Mouse (Mus musculus) CH12.LX (cell line): Measurements from ENCODE around the gene B3gnt4. TPM values are rescaled to one million over a fixed set of nuclear protein-coding genes. Genes with fewer than 3 reads are reported as not detected.

Experiments used
- DNase-seq: peaks from one replicate; pipeline ENCODE4 v3.0.0-alpha.2; 2013; ENCODE audit errors: extremely low read depth
- H3K27ac ChIP-seq: 2 replicates; pipeline ENCODE4 v1.5.1; 2012; ENCODE audit warnings: low read depth, mild to moderate bottlenecking, control low read depth, moderate library complexity; ENCODE audit not compliant: insufficient read depth
- H3K27me3 ChIP-seq: replicated peaks from 2 replicates; pipeline ENCODE3; 2012; ENCODE audit warnings: inconsistent platforms
- H3K36me3 ChIP-seq, 2 experiments: replicated peaks in 1 of 2; 2 replicates each; pipeline versions ENCODE3 to v1.6.1; 2012; ENCODE audit warnings: inconsistent platforms in 1 of 2, low read length in 1 of 2, mild to moderate bottlenecking in 1 of 2, mixed read lengths in 1 of 2, moderate library complexity in 1 of 2; ENCODE audit not compliant: control insufficient read depth in 1 of 2, insufficient read depth in 1 of 2
- H3K4me1 ChIP-seq, 2 experiments: 2 replicates each; pipeline ENCODE4 v1.6.1; 2012; ENCODE audit warnings: inconsistent platforms in 1 of 2, moderate library complexity in 1 of 2; ENCODE audit not compliant: insufficient read depth in 2 of 2, control insufficient read depth in 1 of 2
- H3K4me2 ChIP-seq: 2 replicates; pipeline ENCODE4 v1.6.1; 2012; ENCODE audit warnings: low read depth, mild to moderate bottlenecking, control low read depth; ENCODE audit not compliant: poor library complexity, insufficient read depth, severe bottlenecking
- H3K4me3 ChIP-seq, 3 experiments: fragments of 150-350 bp in 1 of 3; sonication (generic) in 1 of 3; replicated peaks in 1 of 3; 2 replicates each; pipeline versions ENCODE3 to v1.5.1; 2011 to 2012; ENCODE audit warnings: low read depth in 2 of 3, low read length in 2 of 3, mild to moderate bottlenecking in 2 of 3, moderate library complexity in 2 of 3, control low read depth in 1 of 3, improper control_type of control experiment in 1 of 3, inconsistent platforms in 1 of 3, mixed read lengths in 1 of 3; ENCODE audit not compliant: poor library complexity in 1 of 3
- H3K79me2 ChIP-seq: replicated peaks from 2 replicates; pipeline ENCODE4 v1.6.1; 2012; ENCODE audit warnings: mild to moderate bottlenecking, moderate library complexity; ENCODE audit not compliant: control insufficient read depth, poor library complexity, insufficient read depth, severe bottlenecking; ENCODE audit errors: extremely low read depth
- H3K9ac ChIP-seq: 2 replicates; pipeline ENCODE4 v1.6.1; 2012; ENCODE audit warnings: low read depth, mild to moderate bottlenecking, control low read depth, moderate library complexity; ENCODE audit not compliant: insufficient read depth
- H3K9me3 ChIP-seq: replicated peaks from 2 replicates; pipeline ENCODE3; 2012; ENCODE audit warnings: low read length, inconsistent platforms, mixed read lengths
- BHLHE40 ChIP-seq: IDR thresholded peaks from 2 replicates; pipeline ENCODE4 v1.6.1; 2011; ENCODE audit warnings: mild to moderate bottlenecking, low read depth, low read length, improper control_type of control experiment
- CTCF ChIP-seq, 2 experiments: IDR thresholded peaks in 1 of 2; conservative IDR thresholded peaks in 1 of 2; 2 replicates each; pipeline ENCODE4 v1.5.1; 2011 to 2012; ENCODE audit warnings: low read depth in 2 of 2, low read length in 2 of 2, improper control_type of control experiment in 1 of 2, inconsistent platforms in 1 of 2, mild to moderate bottlenecking in 1 of 2, moderate library complexity in 1 of 2
- IRF4 ChIP-seq: IDR thresholded peaks from 2 replicates; pipeline ENCODE4 v1.6.1; 2014; ENCODE audit warnings: low read depth, mild to moderate bottlenecking, inconsistent platforms, low read length, improper control_type of control experiment
- JUND ChIP-seq: conservative IDR thresholded peaks from 2 replicates; pipeline ENCODE4 v1.6.1; 2011; ENCODE audit warnings: low read depth, low read length, improper control_type of control experiment
- MAFK ChIP-seq: IDR thresholded peaks from 2 replicates; pipeline ENCODE4 v1.6.1; 2011; ENCODE audit warnings: low read length, improper control_type of control experiment; ENCODE audit not compliant: insufficient replicate concordance
- MXI1 ChIP-seq: IDR thresholded peaks from 2 replicates; pipeline ENCODE4 v1.6.1; 2011; ENCODE audit warnings: mild to moderate bottlenecking, low read depth, low read length, improper control_type of control experiment
- MYC ChIP-seq: IDR thresholded peaks from 2 replicates; pipeline ENCODE4 v1.6.1; 2011; ENCODE audit warnings: low read depth, mild to moderate bottlenecking, improper control_type of control experiment, low read length
- NELFE ChIP-seq: IDR thresholded peaks from 2 replicates; pipeline ENCODE4 v1.6.1; 2011; ENCODE audit warnings: low read depth, low read length, improper control_type of control experiment
- NRF1 ChIP-seq: IDR thresholded peaks from 2 replicates; pipeline ENCODE4 v1.6.1; 2014; ENCODE audit warnings: low read depth, mild to moderate bottlenecking, inconsistent platforms, low read length, improper control_type of control experiment, moderate library complexity
- PAX5 ChIP-seq: IDR thresholded peaks from 2 replicates; pipeline ENCODE4 v1.6.1; 2012; ENCODE audit warnings: low read length, inconsistent platforms, mixed read lengths
- POLR2A ChIP-seq: IDR thresholded peaks from 2 replicates; pipeline ENCODE4 v1.6.1; 2011; ENCODE audit warnings: low read depth, mild to moderate bottlenecking, improper control_type of control experiment, low read length
- POLR2AphosphoS2 ChIP-seq: IDR thresholded peaks from 2 replicates; pipeline ENCODE4 v1.6.1; 2011; ENCODE audit warnings: low read depth, low read length, improper control_type of control experiment
- RAD21 ChIP-seq: IDR thresholded peaks from 2 replicates; pipeline ENCODE4 v1.6.1; 2011; ENCODE audit warnings: low read depth, mild to moderate bottlenecking, low read length, improper control_type of control experiment, moderate library complexity
- SMC3 ChIP-seq: IDR thresholded peaks from 2 replicates; pipeline ENCODE4 v1.6.1; 2011; ENCODE audit warnings: low read depth, low read length, improper control_type of control experiment
- TBP ChIP-seq: conservative IDR thresholded peaks from 2 replicates; pipeline ENCODE4 v1.6.1; 2011; ENCODE audit warnings: low read depth, low read length, improper control_type of control experiment
- UBTF ChIP-seq: IDR thresholded peaks from 2 replicates; pipeline ENCODE4 v1.6.1; 2012; ENCODE audit warnings: low read depth, mild to moderate bottlenecking, inconsistent platforms, low read length, improper control_type of control experiment, moderate library complexity
- ZC3H11A ChIP-seq: IDR thresholded peaks from 2 replicates; pipeline ENCODE4 v1.6.1; 2012; ENCODE audit warnings: low read depth, mild to moderate bottlenecking, inconsistent platforms, low read length, improper control_type of control experiment
- ZMIZ1 ChIP-seq: IDR thresholded peaks from 2 replicates; pipeline ENCODE4 v1.6.1; 2012; ENCODE audit warnings: low read depth, mild to moderate bottlenecking, inconsistent platforms, low read length, improper control_type of control experiment
- dilution Hi-C: fragments of 300-500 bp; cut with MboI; formaldehyde crosslinking; loops from 2 replicates; pipeline ENCODE4 v1.14.3; 2020; ENCODE audit warnings: low sequenced_read_pairs; ENCODE audit not compliant: extremely low pct_unique_long_range_greater_than_20kb, extremely low pct_ligation_motif_present
- in situ Hi-C: fragments of 300-500 bp; cut with MboI; formaldehyde crosslinking; loops from 3 replicates; pipeline ENCODE4 v1.14.3; 2019; ENCODE audit warnings: low sequenced_read_pairs, low pct_ligation_motif_present, low pct_unique_long_range_greater_than_20kb, mixed read lengths
- polyA plus RNA-seq: library from polyadenylated mRNA; unstranded; fragments of >175 nt; gene quantifications from 2 replicates; pipeline ENCODE4 v1.2.1, GENCODE M21; 2012; ENCODE audit warnings: low read depth; ENCODE audit not compliant: insufficient read length
- total RNA-seq, 2 experiments: library from RNA; depleted of rRNA; stranded (reverse); fragments of 300-350 nt in 1 of 2; fragments of >200 nt in 1 of 2; gene quantifications; 2 replicates each; pipeline ENCODE4 v1.2.3; 2012 to 2014

B3gnt4 gene
- total and polyA plus RNA-seq, 3 experiments, result 0.30 TPM; not detected in 2

DNA sequence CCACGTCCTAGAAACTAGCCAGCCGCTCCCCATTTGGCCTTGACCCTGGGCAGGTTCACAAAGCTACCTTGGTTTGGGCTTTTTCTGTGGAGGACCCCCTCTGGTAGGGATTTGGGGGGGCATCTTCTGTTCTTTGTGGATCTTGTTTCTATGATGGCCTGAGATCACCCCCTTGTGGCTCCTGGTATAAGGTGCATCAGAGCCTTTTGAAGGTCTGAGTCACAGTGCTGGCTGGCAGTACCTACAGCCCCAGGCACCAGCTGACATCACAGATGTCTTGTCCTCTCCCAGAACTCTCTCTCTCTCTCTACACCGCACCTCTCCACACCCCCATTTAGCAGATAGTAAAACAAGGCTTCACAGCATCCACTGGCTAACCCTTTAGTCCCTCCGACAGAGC is 10.5 kb upstream of the B3gnt4 start:
- no peaks in the 10 kb centered on the region for H3K79me2 ChIP-seq
- no peak overlapping the region for H3K27ac ChIP-seq
- no peaks in the 10 kb centered on the region for H3K9me3 ChIP-seq
- no peak overlapping the region for H3K4me2 ChIP-seq
- H3K4me1 ChIP-seq, result peaks cover 13 to 22% of the 10 kb centered on the region in 2 experiments
- in situ Hi-C loops (loop anchor here (5.0 to 10.0 kb wide), 2 partner anchors 57 to 115 kb away; no protein-coding TSS in a partner anchor), dilution Hi-C loops (no loop called here)
- H3K9ac ChIP-seq, result no peak overlapping the region
- no peaks in the 10 kb centered on the region for H3K36me3 ChIP-seq
- H3K4me3 ChIP-seq, result no peak overlapping the region
- DNase-seq, result peak; percentile 39
- H3K27me3 ChIP-seq, result peaks cover 7% of the 10 kb centered on the region
- no peak for TF ChIP-seq MYC
- TF ChIP-seq ZMIZ1, result no peak
- TF ChIP-seq RAD21, result peak; percentile 90
- TF ChIP-seq TBP, result no peak
- no peak for TF ChIP-seq BHLHE40
- TF ChIP-seq POLR2A, result no peak
- TF ChIP-seq PAX5, result no peak
- TF ChIP-seq IRF4, result no peak
- peak in 1 of 2 experiments; percentile 94; a peak in 2 of 4 replicates for TF ChIP-seq CTCF (conservative IDR thresholded peaks at IDR 0.05 in 1 of 2, IDR thresholded peaks at IDR 0.05 in 1 of 2; ENCODE audit: low read depth in 2 of 2, low read length in 2 of 2)
- no peak for TF ChIP-seq JUND
- peak; percentile 73 for TF ChIP-seq ZC3H11A
- TF ChIP-seq MAFK, result no peak
- no peak for TF ChIP-seq UBTF
- TF ChIP-seq SMC3, result peak; percentile 90
- TF ChIP-seq POLR2AphosphoS2, result no peak
- TF ChIP-seq NELFE, result peak; percentile 16; the same call in 1 of the 2 replicates
- no peak for TF ChIP-seq MXI1
- TF ChIP-seq, all 38 proteins: peak for 5

DNA sequence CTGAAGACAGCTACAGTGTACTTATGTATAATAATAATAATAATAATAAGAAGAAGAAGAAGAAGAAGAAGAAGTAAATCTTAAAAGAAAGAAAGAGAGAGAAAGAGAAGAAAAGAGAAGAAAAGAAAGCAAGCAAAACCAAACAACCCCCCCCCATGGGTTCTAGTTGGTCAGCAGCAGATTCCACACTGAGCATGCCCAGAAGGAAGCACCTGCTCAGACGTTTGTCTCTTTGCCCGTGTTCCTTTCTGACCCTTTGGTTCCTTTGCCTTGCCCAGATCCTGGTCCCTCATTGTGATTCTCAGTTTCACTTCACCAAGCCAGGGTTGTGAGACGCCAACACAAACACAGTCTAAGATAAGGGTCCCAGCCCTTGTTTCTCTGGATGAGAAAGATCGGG is 8.3 kb upstream of the B3gnt4 start:
- Histone ChIP-seq H3K36me3 (no peaks in the 10 kb centered on the region), H3K4me2 (0 out of 2 replicates have a peak overlapping the region, but pooled peaks have one; percentile 7), H3K4me3 (no peak overlapping the region), H3K79me2 (no peaks in the 10 kb centered on the region), H3K4me1 (peaks cover 8 to 16% of the 10 kb centered on the region in 2 experiments), H3K9me3 (no peaks in the 10 kb centered on the region), H3K27me3 (peaks cover 16% of the 10 kb centered on the region), H3K27ac (no peak overlapping the region), H3K9ac (no peak overlapping the region)
- in situ Hi-C loops (no loop called here), dilution Hi-C loops (no loop called here)
- TF ChIP-seq MYC, result no peak
- peak; percentile 79 for TF ChIP-seq NRF1
- TF ChIP-seq ZMIZ1, result no peak
- DNase-seq, result no peak
